Mouse (Mus musculus) right cerebral cortex, postnatal 4 days (tissue): ENCODE results near the gene Ipo7.
A peak's percentile ranks its signal among the peaks of the same experiment; 100 is the strongest.
"Not testable (repeated sequence)": the region's sequence is repeated elsewhere in the genome, so short reads cannot be mapped to it uniquely, and the experiment has no call there.

ENCODE experiments used
- DNase-seq: peaks from one replicate; pipeline ENCODE4 v3.0.0-alpha.2; 2022

Gene Ipo7

GRCm38 (mm10) chr7:110018117-110018630, at the start of gene Ipo7:
Gene Ipo7 (plus strand): TSS chr7:110018274.
- DNase-seq: peak; percentile 87

DNA sequence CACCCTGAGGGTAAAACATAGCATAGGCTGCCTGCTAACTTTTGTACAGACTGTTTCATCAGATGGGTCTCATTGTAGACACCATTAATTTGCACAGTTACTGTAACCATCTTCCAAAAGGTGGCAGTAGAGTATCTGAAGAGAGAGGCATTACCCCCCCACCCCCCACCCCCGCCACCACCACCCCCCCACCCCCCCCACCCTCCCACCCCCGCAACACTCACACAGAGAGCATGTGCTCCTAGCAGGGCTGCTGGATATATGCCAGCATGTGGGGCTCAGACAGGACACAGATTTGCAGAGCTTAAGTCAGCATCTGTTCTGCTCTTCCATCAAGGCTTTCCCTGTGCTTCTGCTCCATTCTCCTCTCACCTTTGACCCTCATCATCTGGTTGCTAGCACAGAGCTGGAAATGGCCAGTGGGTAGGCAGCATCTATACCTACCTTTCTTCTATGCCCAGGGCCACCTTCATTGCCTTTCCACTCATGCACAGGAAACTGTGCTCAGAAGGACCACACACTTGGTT, 49.1 kb upstream of the Ipo7 start:
- peak; percentile 61 for DNase-seq

- no peak for DNase-seq
Measured at GRCm38 (mm10) chr7:109969542-109969941, 48.5 kb upstream of the Ipo7 start.

DNA sequence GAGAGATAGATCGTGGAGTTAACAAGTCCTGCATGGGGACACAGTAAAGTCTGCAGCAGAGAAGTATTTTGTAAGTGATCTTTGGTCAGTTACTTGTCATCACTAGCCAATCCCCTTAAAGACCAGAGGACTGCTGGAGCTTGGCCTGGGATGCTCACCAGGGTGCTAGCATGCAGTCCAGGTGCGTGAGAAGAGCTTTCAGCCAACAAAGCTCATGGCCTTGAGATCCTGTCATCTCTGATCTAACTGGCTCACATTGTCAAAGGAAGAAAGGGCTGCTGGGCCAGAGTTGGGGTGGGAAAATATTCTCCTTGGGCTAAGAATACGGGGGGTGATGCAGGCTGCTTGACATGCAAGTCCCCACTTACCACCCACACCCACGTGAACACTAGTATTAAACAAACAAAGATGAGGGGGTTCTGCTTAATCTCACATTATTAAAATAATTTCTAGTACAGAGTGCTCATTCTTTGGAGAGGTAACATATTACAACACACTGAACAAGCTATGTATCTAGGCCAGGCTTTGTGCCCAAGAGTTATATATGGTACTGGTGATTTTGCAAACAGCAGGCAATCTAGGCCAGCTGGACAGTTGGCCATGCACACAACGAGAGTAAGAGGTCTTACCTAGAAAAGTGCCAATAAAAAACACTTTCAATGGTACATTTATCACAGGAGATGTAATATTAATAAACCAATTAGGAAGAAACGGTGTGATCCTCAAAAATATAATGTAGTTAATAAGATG, 41.9 kb upstream of the Ipo7 start:
- DNase-seq: no peak

DNA sequence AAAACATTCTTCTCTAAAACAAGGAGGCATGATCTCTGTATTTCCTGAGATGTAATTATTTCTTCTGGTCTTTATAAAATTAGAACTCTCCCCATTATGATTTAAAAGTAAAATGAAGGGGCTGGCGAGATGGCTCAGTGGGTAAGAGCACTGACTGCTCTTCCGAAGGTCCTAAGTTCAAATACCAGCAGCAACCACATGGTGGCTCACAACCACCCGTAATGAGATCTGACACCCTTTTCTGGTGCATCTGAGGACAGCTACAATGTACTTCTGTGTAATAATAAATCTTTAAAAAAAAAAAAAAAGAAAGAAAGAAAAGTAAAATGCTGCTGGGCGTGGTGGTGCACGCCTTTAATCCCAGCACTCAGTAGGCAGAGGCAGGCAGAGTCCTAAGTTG, 40.9 kb upstream of the Ipo7 start:
- DNase-seq: not testable (repeated sequence)

DNA sequence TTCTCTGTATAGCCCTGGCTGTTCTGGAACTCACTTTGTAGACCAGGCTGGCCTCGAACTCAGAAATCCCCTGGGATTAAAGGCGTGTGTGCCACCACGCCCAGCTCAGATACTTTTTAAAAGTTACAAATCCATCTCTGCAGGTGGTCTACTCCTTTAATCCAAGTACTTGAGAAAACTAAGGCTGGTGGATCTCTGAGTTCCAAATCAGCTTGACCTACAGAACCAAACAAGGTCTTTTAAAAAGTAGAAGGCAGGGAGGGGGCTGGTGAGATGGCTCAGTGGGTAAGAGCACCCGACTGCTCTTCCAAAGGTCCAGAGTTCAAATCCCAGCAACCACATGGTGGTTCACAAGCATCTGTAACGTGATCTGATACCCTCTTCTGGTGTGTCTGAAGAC, 33.5 kb upstream of the Ipo7 start:
- not testable (repeated sequence) for DNase-seq

DNA sequence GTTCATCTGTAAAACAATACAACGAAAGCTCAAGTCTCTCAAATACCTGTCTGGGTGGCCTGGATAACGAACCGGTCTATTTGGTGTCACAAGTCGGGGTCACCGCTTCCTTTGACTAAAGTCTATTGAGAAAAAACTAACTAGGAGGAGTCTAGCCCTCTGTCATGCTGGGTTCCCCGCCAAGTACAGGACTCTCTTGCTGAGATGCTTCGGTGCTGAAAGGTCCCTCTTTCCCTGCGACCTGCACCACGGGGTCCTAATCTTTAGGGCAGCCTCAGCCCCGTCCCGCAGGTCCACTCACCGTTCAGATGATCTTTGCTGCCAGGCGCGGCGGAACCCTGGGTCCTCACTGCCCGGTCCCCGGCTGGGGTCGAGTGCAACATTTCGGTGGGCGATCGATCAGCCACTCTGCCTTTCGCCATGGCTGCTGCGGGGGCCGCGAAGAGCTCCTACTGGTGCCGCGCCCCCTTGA, 32.4 kb upstream of the Ipo7 start:
- no peak for DNase-seq

- peak; percentile 97 for DNase-seq
Measured at GRCm38 (mm10) chr7:109986133-109986669, 31.9 kb upstream of the Ipo7 start.

GRCm38 (mm10) chr7:109986775-109987174, 31.3 kb upstream of the Ipo7 start, which contains the start of gene Tmem41b:
Gene Tmem41b (minus strand): TSS chr7:109986929.
- not testable (repeated sequence) for DNase-seq

GRCm38 (mm10) chr7:109991286-109991685, 26.8 kb upstream of the Ipo7 start:
- DNase-seq: no peak

DNA sequence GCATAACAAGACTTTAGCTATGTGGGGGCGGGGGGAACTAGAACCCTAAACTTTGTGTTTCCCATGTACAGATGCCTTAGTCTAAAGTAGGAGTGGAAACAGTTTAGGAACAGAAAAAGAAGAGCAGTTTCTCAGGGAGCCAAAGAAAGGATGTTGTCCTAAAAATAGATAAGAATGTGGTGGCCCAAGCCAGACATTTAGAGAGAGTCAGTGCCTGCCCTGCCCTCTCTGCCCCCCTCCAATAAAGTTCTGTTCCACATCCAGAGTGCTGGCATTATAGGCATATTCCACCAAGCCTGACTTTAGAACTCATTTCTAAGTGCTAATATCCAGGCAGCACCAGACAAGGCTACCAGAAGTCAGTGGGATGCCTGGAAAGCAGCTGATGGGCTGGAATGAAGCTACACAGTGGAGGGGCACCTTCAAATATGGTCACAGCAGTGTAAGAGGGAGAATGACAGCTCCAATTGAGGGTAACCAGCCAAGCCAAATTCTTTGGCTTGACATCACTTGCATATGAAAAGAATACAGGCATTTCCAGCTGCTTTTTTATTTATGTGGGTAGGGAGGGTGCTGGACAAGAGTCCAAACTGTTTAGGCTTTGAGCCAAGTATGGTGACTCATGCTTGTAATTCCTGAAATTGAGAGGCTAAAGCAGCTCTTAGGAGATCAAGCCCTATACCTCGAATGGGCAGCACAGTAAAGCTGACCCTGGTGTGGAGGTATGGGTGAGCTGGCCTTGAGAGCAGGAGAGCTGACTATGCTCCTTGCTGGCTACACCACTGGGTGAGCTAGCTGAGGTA, 24.7 kb upstream of the Ipo7 start:
- no peak for DNase-seq

GRCm38 (mm10) chr7:109998388-109998787, 19.7 kb upstream of the Ipo7 start:
- no peak for DNase-seq

DNA sequence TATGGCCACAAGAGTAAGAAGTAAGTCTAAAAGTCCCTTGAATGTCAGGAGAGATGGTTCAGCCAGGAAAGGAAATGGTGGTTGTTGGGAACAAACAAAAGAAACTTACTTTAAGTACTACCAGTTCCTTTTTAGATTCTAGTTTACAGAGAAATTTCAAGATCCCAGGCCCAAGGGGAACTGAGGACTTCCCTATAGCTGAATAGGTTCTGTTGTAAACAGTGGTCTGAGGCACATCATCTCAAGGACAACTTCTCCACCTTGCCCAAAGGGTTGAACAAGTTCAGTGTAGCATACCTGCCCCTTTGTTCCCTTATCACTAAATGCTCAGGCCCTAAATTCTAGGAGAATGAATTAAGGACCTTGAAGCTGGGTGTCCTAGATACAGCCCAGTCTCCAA, 16.0 kb upstream of the Ipo7 start:
- no peak for DNase-seq

DNA sequence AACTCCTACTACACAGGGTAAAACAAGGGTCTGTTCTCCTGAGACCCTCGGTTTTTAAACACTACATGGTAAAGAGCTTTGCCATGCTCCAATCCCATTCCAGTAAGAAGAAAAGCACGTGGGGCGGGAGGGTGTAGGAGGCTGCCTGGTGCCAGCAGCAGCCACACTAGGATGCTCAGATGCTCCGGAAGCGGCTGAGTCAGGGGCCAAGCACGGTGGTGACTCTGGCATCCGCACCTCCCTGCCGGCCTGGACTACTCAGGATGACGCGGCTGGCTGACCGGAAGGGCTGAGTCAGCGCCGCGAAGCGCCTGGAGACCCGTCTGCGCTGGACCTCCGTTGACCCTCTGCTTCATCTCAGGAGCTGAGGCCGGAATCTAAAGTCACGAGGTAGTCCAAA, 15.1 kb upstream of the Ipo7 start:
- peak; percentile 5 for DNase-seq

DNA sequence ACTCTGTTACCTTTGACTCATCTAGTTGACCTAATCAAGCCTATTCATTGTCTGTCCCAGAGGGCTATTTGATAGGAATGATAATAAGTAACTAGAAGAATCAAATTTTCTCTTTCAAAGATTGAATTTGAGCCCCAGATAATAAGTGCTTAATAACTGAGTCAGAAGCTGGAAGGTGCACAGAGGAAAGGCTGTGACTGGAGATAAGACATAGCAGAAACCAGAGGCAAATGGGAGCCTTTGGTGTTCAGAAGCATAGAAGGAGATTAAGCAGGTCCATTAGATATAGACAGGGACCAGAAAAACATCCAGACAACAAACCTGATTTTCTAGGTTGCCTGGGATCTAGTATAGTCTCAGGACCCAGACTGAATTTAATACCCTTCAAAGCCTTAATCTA, 12.1 kb upstream of the Ipo7 start:
- DNase-seq: no peak

- DNase-seq: no peak
Measured at GRCm38 (mm10) chr7:110006471-110007195, 11.4 kb upstream of the Ipo7 start.

DNA sequence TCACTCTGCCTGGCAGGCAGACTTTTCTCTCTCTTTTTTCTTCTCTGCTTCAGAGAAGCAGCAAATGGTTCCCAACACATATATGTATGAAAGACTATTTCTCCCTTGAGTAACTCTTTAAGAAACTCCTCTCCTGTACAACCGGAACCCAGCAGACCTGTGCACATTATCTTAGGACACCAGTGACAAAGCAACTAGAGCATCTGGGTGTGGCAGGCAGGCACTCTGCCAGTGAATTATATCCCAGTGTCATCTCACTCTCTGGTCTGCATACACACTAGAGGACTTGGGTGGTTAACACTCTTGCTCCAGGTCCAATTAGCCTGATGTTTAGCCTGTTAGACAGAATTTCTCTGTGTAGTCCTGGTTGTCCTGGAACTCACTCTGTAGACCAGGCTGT, 9.6 kb upstream of the Ipo7 start:
- no peak for DNase-seq

GRCm38 (mm10) chr7:110009084-110009483, 9.0 kb upstream of the Ipo7 start:
- no peak for DNase-seq

DNA sequence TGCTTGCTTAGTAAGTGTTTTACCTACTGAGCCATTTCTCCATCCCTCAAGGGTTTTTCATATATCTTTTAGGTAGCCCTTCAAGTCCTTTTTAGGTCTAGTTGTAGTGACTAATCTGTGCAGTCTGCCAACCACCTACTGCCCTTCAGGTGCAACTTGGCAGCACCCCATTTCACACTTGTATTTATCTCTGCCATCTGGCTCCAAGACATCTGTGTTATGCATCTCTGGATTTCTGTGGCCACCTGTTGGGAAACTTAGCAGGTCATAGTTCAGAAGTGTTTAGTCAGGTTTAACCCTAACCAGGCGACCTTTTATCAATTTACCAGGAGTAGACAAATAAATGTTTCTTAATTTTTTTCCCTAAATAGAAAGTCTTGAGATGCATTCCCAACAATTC, 6.7 kb upstream of the Ipo7 start:
- DNase-seq: no peak

DNA sequence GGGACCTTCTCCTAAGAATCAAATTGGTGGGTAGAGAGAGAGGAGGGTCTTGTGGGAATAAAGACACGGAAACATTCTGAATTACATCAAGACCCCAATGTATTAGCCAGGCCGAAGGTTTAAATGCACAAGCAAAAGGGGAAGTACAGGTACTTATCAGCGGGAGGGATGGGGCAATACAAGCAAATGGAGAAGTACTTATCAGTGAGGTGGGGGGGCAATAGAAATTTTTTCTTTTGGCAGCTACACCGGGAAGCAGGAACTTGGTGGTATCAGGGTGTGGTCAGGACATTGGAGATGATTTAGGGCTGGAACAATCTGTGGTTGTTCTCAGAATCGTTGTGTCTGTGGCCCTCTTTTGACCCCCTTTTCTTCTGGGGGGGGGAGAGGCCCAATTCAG, 3.8 kb upstream of the Ipo7 start:
- no peak for DNase-seq

DNA sequence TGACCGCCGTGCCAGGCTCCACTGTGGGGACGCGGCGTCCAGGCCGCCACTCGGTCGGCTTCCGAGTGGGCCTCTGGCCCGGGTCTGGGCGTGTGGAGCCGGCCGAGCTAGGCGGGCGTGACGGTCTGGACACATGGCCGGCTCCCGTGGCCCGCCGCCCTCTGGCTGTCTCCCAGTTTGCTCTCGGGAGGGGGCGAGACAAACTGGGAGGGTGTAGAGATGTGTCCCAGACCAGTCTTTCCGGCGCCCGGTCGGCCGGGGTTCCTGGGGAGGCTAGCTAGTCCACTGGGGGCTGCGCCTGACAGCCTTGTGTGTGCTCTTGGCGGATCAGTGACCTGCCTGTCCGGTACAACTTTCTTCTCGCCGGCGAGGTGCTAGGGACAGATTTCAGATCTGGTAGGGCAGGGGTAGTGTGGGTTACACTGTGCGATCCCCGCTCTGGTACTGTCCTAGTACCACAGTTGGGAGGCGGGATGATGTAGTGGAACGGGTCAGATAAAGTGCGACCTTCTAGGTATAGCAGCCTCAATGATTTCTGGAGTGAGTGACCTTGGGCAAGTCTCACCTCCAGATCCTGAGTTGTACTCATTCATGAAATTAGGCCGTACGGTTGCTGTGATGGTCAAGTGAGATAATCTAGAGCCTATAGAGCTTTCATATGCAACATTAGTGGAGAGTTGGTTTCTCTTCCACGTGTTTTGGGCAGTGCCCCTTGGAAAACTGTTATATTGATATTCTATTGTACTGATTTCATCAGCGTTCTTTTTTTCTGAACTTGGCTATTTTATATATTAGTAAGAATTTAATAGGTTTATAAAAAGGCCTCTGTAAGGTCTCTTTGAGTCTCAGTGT, 783 bp downstream of the Ipo7 start:
- DNase-seq: peak; percentile 40

DNA sequence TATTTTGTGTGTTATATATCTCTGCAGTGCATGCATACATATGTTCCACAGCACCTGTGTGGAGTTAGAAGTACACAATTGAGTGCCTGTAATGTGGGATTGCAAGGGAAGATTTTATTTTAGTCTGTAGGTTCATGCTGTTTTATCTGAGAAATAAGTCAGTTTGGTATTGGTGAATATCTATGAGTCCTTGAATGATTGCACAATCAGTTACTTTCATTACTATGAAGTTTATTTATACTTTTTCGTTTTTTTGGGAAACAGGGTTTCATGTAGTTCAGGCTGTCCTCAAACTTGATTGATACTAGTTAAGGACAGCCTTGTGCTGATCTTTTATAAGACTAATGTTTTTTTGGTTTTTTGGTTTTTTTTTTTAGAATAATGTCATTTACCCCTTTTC, 5.5 kb downstream of the Ipo7 start:
- DNase-seq: no peak
